Mouse (Mus musculus) heart, adult 2 months (tissue): ENCODE data around the gene Scaf4.

Experiments used
- CTCF ChIP-seq: fragments of 200-600 bp; IDR thresholded peaks from 2 replicates; pipeline ENCODE4 v1.8.1; 2022; ENCODE audit warnings: antibody characterized with exemption, mild to moderate bottlenecking, moderate library complexity
- EP300 ChIP-seq: fragments of 200-500 bp; IDR thresholded peaks from 2 replicates; pipeline ENCODE4 v1.6.1; 2011; ENCODE audit warnings: low read depth, low read length, control low read depth; ENCODE audit not compliant: insufficient read depth
- POLR2A ChIP-seq: fragments of 200-500 bp; IDR thresholded peaks from 2 replicates; pipeline ENCODE4 v1.6.1; 2011; ENCODE audit warnings: mild to moderate bottlenecking, low read depth, low read length, control low read depth; ENCODE audit not compliant: insufficient read depth

GRCm38 (mm10) chr16:90317777-90318176, 33.5 kb upstream of the Scaf4 start:
- no peak for TF ChIP-seq EP300
- TF ChIP-seq CTCF = no peak
- TF ChIP-seq POLR2A = no peak
